Mouse (Mus musculus) natural killer cell, adult 2 months (primary cell): ENCODE data around the gene Ergic1.

ENCODE experiments used
- DNase-seq, 2 experiments: peaks; one replicate each; pipeline ENCODE4 v3.0.0; 2022; ENCODE audit warnings: low spot score in 2 of 2

Gene Ergic1

DNA sequence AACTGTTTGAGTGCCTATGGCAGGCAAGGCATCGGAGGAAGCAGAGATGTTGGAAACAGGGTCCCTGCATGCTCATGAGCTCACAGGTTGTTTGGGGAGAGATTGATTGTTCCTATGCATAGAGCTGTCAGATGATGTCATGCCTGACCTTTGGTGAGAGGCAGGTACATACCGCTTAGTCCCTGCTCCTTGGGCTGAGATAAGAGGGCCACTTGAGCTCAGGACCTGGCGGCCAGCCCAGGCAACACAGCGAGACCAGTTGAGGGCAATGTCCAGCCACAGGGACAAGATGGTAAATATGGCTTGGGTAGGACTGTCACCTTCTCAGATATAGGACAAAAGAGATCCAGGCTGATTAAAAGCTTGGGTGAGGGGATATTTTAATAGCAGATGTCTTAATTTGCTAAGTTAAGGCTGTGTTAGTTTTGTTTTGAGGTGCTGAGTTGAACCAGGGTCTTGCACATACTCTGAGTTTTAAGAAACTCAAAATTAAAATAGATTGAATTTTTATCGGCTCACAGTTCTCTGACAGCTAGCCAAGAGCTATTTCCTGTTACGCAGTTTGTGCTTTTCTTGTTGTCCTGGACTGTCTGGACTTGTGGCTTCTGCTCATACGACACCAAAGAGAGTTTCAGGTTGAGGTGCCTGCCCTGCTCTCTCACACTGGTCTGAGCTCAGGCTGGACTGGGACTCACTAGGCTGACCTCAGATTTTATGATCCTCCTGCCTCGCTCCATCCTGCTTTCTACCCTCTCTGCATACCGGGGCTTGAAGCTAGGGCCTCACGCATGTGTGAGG is 138.7 kb downstream of the Ergic1 start:
- DNase-seq = no peak

DNA sequence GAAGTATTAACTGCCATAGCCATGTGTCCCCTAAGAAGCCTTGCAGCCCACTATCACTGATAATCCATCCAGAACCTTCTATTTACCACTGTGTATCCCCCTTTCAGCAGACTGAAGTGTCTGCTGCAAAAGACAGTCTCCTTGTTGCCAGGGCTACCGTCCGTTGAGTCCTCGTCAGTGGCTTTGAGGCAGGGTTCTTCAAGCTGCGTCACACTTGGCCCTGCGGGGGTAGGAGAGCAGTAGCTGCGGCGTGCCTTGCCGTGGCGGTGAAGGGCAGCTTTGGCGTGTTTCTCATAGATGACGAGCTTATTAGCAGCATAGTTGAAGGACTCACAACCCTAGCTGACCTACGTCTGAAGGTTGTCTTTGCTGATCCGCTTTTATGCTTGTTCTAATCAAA is 140.3 kb downstream of the Ergic1 start:
- no peak for DNase-seq

DNA sequence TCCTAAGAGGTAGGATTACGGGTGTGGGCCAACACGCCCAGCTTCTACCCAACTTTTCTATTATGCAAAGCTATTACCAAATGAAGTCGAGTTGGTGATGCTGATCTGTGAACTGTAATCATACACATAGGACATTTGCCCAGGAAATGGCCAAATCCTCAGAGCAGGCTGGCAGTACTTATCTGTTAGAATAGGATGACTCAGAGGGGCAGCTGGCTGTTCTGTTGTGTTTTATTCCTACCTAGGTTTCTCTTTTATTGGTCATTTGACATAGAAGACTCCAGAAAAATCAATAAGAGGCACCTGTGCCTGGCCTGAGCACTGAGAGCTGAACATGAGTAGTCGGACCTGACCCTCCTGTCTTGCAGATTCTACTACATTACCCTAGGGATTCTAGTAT is 141.3 kb downstream of the Ergic1 start:
- no peak for DNase-seq

DNA sequence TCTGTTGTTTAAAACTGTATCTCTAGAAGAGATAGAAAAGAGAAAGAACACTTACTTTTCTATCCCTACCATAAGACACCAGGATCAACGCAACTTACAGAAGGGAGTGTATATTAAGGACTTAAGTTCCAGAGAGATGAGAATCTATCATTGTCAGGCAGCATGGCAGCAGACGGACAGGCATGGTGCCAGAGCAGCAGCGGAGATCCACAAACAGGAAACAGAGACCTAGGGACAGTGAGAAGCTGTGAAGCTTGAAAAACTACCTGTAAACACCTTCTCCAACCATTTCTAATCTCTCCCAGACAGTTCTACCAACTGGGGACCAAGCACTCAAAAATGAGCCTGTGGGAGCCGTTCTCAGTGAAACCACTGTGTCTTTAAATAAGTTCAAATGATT is 142.4 kb downstream of the Ergic1 start:
- DNase-seq = no peak

DNA sequence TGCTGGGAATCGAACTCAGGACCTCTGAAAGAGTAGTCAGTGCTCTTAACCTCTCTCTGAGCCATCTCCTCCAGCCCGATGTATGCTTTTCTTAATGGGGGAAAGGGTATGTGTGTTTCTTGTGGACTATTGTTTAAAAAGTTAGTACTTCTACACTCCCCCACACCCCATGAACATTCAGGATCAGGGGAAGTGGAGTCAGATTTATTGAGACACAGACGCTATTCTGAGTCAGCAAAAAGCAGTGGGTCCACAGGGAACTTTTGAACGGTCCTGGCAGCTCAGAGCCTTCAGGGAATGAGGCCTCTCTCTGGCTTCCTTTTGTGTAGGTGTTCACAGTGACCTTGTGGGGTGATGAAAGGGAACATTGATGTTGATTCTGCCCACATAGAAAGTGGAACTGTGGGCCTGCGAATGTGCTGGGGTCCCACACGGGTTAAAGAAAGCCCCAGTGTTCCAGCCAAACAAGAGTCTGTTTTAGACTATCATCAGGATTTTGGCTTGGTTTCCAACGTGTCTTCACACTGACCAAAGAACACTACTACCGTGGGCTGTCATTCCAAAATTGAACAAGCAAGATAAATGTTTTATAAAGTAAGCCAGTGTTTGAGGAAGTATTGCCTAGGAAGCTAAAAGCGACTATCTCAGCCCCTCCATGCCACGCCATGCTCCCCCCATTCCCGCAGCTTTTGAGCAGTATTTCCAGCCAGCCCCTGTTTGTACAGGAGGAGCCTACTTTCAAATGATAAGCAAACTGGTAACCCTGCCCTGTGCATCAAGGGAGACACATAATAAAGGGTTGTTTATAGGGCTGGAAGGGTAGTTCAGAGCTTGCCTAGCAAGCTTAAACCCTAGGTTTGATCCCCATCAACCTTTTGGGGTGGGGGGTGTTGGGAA is 144.4 kb downstream of the Ergic1 start:
- DNase-seq = no peak
